Mouse (Mus musculus) lung, postnatal 0 days (tissue): ENCODE measurements at regions not wholly inside any gene's neighbourhood (a gene's known extent, or its start where the extent isn't known, plus 50 kb on each side); places are given as distances from the start of the nearest gene placed in this dataset.

Experiments used
- ATAC-seq: fragments of 200-750 bp; cut with Nextera tagmentation; 2 replicates; pipeline ENCODE4 v1.8.0; 2017; ENCODE audit warnings: moderate library complexity
- DNase-seq: peaks from one replicate; pipeline ENCODE4 v3.0.0-alpha.2; 2016; ENCODE audit warnings: low spot score
- H3K27ac ChIP-seq: fragments of 300-500 bp; sonication (generic); 2 replicates; pipeline ENCODE4 v1.5.1; 2014; ENCODE audit warnings: antibody characterized with exemption, mild to moderate bottlenecking, low read length, mixed read lengths
- H3K27me3 ChIP-seq: fragments of 300-500 bp; sonication (generic); replicated peaks from 2 replicates; pipeline ENCODE4 v1.6.1; 2014; ENCODE audit warnings: low read length, mixed read lengths; ENCODE audit not compliant: insufficient read depth
- H3K36me3 ChIP-seq: fragments of 300-500 bp; sonication (generic); 2 replicates; pipeline ENCODE4 v1.6.1; 2014; ENCODE audit warnings: low read length, mixed read lengths; ENCODE audit not compliant: insufficient read depth
- H3K4me1 ChIP-seq: fragments of 300-500 bp; sonication (generic); 2 replicates; pipeline ENCODE4 v1.6.1; 2014; ENCODE audit warnings: antibody characterized with exemption, low read depth, low read length, mixed read lengths; ENCODE audit not compliant: insufficient read depth
- H3K4me2 ChIP-seq: fragments of 300-500 bp; sonication (generic); replicated peaks from 2 replicates; pipeline ENCODE4 v1.6.1; 2014; ENCODE audit warnings: low read depth, mild to moderate bottlenecking, low read length, moderate library complexity, mixed read lengths
- H3K4me3 ChIP-seq: fragments of 300-500 bp; sonication (generic); 2 replicates; pipeline ENCODE4 v1.5.1; 2014; ENCODE audit warnings: low read depth, low read length
- H3K9ac ChIP-seq: fragments of 300-500 bp; sonication (generic); replicated peaks from 2 replicates; pipeline ENCODE4 v1.6.1; 2014; ENCODE audit warnings: low read depth, mild to moderate bottlenecking
- H3K9me3 ChIP-seq: fragments of 300-500 bp; sonication (generic); 2 replicates; pipeline ENCODE4 v1.6.1; 2016; ENCODE audit warnings: low read length, mixed read lengths
- CTCF ChIP-seq: IDR thresholded peaks from 2 replicates; pipeline ENCODE4 v1.5.1; 2016; ENCODE audit warnings: antibody characterized with exemption, mild to moderate bottlenecking
- EP300 ChIP-seq: IDR thresholded peaks from 2 replicates; pipeline ENCODE4 v1.6.1; 2016; ENCODE audit warnings: antibody characterized with exemption, mild to moderate bottlenecking, control low read depth
- WGBS: fragments of 180-500 bp; shearing (Covaris S2); extraction: QIAGEN DNeasy Blood & Tissue Kit; methylation state at CpG from one replicate; pipeline ENCODE4 v1.1.7; 2014; 5-methylcytosine and 5-hydroxymethylcytosine counted together

- Histone ChIP-seq H3K27ac (no peak overlapping the region), H3K36me3 (no peaks in the 10 kb centered on the region), H3K4me1 (no peaks in the 10 kb centered on the region), H3K4me3 (no peak overlapping the region), H3K9ac (no peak overlapping the region), H3K4me2 (no peak overlapping the region), H3K27me3 (no peaks in the 10 kb centered on the region), H3K9me3 (no peaks in the 10 kb centered on the region)
- no peak for ATAC-seq
- DNase-seq, result no peak
- TF ChIP-seq EP300 (no peak), CTCF (no peak)
- 62% methylated on average over 6 of the region's 6 CpGs for WGBS
Observed at GRCm38 (mm10) chr3:137057225-137057910, 283.5 kb upstream of the Emcn start.

DNA sequence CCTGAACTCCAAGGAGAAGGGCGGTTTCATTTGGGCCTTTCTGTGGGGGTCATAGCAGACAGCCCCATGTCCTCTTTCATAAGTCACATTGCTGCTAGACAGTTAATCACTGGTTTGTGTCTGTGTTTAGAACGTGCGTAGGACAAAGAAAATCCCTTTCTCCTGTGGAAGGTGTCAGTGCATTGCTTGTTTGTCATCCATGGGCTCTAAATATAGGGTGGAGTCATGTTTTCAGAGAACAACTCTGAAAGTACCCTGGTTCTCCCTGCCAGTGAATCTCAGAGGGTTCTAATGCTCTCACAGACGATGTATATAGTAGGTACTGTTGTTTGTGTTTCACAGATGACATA lies 283.0 kb upstream of the Emcn start:
- DNase-seq, result no peak
- Histone ChIP-seq H3K9ac (no peak overlapping the region), H3K4me3 (no peak overlapping the region), H3K4me1 (no peaks in the 10 kb centered on the region), H3K27me3 (no peaks in the 10 kb centered on the region), H3K9me3 (no peaks in the 10 kb centered on the region), H3K36me3 (no peaks in the 10 kb centered on the region), H3K27ac (no peak overlapping the region), H3K4me2 (no peak overlapping the region)
- ATAC-seq, result no peak
- 80% methylated on average over 4 of the region's 4 CpGs for whole genome bisulfite sequencing
- no peak for TF ChIP-seq CTCF
- no peak for TF ChIP-seq EP300

GRCm38 (mm10) chr3:137062067-137062466 lies 278.8 kb upstream of the Emcn start:
- no peaks in the 10 kb centered on the region for H3K27me3 ChIP-seq
- H3K36me3 ChIP-seq, result no peaks in the 10 kb centered on the region
- H3K4me1 ChIP-seq, result no peaks in the 10 kb centered on the region
- ATAC-seq (no peak), DNase-seq (no peak)
- H3K9ac ChIP-seq, result no peak overlapping the region
- WGBS, result 78% methylated on average over 2 of the region's 2 CpGs
- H3K4me3 ChIP-seq, result no peak overlapping the region
- TF ChIP-seq EP300, result no peak
- H3K4me2 ChIP-seq, result no peak overlapping the region
- H3K27ac ChIP-seq, result no peak overlapping the region
- no peaks in the 10 kb centered on the region for H3K9me3 ChIP-seq

DNA sequence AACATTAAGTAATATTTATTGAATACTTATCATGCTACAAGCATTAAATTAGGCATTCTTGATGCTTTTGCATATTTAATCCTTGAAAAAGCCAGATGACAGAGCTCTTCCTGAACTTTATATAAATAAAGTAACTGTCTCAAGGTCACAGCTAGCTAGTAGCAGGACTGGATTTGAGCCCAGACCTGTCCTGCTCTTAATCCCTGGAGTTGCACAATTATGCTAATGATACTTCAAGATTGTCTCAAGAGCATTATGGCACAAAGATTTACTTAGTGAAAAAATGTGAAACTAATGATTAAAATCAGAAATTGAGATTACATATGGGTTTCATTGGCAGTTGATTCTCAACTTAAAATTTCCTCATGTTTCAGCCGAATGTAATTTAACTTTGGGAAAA lies 273.5 kb upstream of the Emcn start:
- 65% methylated on average over 1 of the region's 1 CpGs for WGBS
- H3K4me2 ChIP-seq, result no peak overlapping the region
- no peaks in the 10 kb centered on the region for H3K27me3 ChIP-seq
- H3K36me3 ChIP-seq, result no peaks in the 10 kb centered on the region
- DNase-seq (no peak), ATAC-seq (no peak)
- no peak overlapping the region for H3K9ac ChIP-seq
- no peak overlapping the region for H3K4me3 ChIP-seq
- TF ChIP-seq EP300 (no peak), CTCF (no peak)
- H3K4me1 ChIP-seq, result no peaks in the 10 kb centered on the region
- no peaks in the 10 kb centered on the region for H3K9me3 ChIP-seq
- no peak overlapping the region for H3K27ac ChIP-seq

DNA sequence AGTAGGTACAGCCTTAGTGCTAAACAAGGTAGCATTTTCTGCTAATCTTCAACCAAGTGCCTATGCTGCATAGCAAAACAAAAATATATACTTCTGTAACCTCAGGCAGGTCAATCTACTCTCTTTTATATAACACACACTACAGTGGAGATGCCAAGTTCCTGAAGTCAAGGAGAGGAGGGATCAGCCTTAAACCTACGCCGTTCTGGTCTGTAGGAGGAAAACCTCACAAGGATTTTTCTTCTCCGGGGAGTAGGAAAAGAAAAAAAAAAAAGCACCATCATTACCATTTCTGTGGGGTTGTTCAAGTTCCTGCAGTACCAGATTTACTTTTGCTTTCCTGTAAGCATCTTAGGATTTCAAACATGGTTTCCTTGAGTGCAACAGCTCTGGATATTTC lies 271.5 kb upstream of the Emcn start:
- no peak for ATAC-seq
- TF ChIP-seq CTCF, result no peak
- TF ChIP-seq EP300, result no peak
- no peak overlapping the region for H3K9ac ChIP-seq
- no peaks in the 10 kb centered on the region for H3K36me3 ChIP-seq
- WGBS, result 89% methylated on average over 3 of the region's 3 CpGs
- no peak overlapping the region for H3K4me2 ChIP-seq
- DNase-seq, result no peak
- no peaks in the 10 kb centered on the region for H3K4me1 ChIP-seq
- H3K27me3 ChIP-seq, result no peaks in the 10 kb centered on the region
- H3K9me3 ChIP-seq, result no peaks in the 10 kb centered on the region
- no peak overlapping the region for H3K27ac ChIP-seq
- no peak overlapping the region for H3K4me3 ChIP-seq

- 86% methylated on average over 13 of the region's 13 CpGs for WGBS
- DNase-seq (no peak), ATAC-seq (no peak)
- H3K9me3 ChIP-seq, result no peaks in the 10 kb centered on the region
- H3K4me1 ChIP-seq, result no peaks in the 10 kb centered on the region
- H3K4me2 ChIP-seq, result no peak overlapping the region
- no peaks in the 10 kb centered on the region for H3K27me3 ChIP-seq
- no peak overlapping the region for H3K27ac ChIP-seq
- TF ChIP-seq EP300 (no peak), CTCF (no peak)
- no peak overlapping the region for H3K4me3 ChIP-seq
- H3K36me3 ChIP-seq, result no peaks in the 10 kb centered on the region
- H3K9ac ChIP-seq, result no peak overlapping the region
Observed at GRCm38 (mm10) chr3:137077718-137078599, 262.9 kb upstream of the Emcn start.
